Mouse (Mus musculus): ENCODE measurements around the gene Olfr904.
"Not testable (repeated sequence)": the region's sequence is repeated elsewhere in the genome, so short reads cannot be mapped to it uniquely, and the experiment has no call there.

Olfr904 gene

DNA sequence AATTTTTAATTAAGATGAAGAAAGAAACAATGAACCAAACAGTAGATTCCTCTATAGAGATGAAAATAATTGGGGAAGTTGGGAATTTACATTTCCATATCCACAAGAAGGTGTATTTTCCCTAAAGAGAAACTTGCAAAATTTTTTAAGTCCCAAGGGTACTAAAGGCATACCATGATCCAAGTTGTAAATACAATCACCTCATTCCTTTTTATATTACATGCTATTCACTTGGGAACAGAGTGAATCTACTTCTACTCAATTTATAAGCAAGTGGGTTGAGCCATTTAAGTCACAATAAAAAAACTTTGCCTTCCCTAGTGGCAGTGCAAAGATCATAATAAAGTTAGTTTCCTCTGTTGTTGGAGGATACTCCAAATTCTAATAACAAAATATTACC, at the start of gene Olfr904:
Gene Olfr904 (plus strand): TSS at position 301 of the 400 bp plus-strand sequence.
- no peak for DNase-seq

DNA sequence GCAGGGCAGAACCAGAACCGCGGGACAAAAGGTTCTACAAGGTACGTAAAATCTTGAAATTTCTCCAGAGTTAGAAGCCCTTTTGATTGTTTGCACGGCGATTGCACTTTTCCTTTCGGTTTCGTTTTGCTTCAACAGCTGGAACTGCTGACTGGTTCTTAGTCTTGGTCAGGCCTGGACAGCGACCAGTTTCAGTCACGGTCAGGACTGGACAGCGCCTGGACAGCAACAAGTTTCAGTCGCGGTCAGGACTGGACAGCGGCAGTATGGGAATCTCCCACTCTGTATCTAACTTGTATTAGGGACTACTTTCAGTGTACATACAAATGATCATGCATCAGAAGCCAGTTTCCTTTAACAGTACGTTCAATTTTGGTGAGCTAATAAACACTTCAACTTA, 49.4 kb upstream of the Olfr904 start:
- DNase-seq: not testable (repeated sequence)

DNA sequence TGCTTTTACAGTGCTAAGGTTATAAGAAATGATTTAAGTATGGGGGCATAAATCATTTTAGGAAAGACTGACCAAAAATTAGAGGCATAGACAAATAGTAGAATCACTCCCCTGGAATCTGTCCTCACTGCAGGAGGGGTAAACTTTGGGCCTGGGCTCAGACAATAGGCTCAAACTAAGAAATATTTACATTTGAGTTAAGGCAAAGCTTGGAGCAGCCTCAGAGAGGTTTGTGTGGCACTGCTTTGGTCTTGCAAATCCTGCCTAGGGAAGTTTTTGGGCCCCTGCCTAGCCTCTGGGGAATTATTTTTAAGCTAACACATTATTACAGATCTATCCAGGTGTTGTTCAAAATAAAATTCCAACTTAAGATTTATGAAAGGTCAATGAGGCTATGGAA, 39.1 kb upstream of the Olfr904 start:
- no peak for DNase-seq

DNA sequence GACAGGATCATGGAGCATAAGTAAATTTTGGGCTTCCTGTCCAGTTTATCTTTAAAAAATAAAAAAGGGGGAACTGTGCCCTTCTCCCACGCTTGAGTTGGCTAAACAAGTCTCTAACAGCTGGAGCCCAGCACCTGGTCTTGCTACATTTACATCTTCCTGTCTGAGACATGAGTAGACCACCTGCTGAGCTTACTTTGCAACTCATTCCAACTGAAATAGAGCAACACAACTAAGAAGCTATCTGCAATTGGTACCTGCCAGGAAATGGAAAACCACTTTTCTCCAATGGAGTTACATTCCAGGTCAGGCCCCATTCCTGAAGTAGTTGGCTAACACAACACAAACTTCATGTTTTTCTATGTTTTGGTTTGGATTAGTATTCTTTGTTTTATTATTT, 35.9 kb upstream of the Olfr904 start:
- DNase-seq: no peak

DNA sequence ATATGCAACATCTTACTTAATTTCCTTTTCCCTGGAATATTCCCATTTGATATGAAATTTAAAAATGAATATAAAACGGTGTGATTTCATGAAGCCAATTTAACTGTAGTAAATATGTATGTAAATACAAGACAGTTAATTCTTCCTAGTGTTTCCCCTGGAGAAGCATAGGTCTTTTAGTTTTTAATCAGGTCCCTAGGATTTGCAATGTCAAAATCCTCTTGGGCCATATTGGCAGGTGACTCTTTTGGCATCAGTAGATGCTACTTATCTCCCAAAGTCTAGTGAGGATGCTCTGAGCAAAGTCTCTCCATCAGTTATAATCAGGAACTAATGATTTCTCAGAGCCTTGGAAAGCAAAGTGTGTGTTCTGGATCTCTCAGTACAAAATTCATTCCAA, 33.8 kb upstream of the Olfr904 start, which contains the start of gene Olfr901:
Gene Olfr901 (plus strand): TSS at position 301 of the 400 bp plus-strand sequence.
- DNase-seq: no peak

DNA sequence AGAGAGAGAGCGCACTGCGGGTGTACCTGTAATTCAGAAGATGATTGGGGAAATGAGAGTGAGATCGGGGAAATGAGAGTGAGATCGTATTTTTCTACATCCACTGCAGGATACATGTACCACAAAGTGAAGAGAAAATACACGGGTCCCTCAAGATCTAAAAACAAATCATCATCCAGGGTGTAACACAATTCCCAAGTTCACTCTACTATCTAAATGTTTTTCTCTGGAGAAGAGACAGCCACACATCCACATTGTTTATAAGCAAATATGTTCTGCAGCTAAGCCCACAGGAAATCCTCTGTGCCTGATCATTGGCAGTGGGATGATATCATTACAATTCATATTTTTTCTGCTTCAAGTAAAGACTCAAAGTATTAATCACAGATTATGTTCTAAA, 15.6 kb upstream of the Olfr904 start, which contains the start of gene Olfr902:
Gene Olfr902 (plus strand): TSS at position 301 of the 400 bp plus-strand sequence.
- DNase-seq: no peak

DNA sequence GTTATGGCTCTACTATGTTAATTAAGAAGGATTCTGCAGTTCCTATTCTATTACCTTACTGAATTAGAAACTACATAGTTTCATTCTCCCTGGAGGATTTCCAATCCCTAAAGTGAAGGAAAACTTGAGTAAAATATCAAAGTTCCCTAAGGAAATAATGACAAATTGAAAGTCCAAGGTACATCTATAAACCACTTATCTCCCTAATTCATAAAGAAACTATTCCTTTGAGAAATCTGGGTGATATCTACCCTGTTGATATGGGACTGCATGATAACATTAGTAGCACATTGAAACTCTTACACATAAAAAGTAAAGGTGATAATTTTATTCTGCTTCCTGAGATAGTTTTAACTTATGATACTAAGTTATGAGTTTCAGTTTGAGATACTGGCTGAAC, 7.9 kb downstream of the Olfr904 start, which contains the start of gene Olfr905:
Gene Olfr905 (plus strand): TSS at position 301 of the 400 bp plus-strand sequence.
- no peak for DNase-seq

DNA sequence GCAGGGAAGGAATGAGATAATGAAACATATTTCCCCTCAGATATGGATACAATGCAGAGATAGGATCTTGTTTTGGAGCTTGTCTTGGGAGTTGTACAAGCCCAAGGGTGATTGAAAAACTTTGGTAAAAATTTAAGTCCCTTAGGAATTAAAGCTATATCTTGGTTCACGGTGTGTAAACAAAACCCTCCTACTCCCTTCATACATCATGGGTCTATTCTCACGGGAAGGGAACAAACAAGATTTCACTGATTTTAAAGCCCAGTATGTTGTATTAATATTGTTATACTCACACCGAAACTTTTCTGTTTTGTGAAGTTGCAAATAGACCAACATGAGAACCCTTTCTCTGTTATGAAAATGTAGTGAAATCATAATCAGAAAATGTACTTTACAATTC, 23.8 kb downstream of the Olfr904 start, which contains the start of gene Olfr906:
Gene Olfr906 (plus strand): TSS at position 301 of the 400 bp plus-strand sequence.
- no peak for DNase-seq

DNA sequence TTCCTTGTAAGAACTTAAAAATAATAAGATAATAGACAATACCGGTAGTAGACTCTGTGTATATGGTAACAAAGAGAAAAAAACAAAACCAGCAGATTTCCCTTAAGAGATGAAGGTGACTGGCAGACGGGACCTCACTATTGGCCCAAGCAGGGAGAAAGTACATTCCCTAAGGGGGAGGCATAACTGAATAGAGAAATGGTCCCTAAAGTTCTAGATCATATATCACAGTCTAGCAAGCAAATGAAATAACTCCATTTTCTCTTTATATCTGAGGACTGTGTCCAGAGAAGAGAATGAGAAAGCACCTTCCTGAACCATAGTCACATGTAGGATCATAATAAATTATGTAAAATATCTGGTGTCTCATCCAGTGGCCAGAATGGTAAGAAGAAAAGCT, 32.6 kb downstream of the Olfr904 start, which contains the start of gene Olfr907:
Gene Olfr907 (plus strand): TSS at position 301 of the 400 bp plus-strand sequence.
- no peak for DNase-seq

DNA sequence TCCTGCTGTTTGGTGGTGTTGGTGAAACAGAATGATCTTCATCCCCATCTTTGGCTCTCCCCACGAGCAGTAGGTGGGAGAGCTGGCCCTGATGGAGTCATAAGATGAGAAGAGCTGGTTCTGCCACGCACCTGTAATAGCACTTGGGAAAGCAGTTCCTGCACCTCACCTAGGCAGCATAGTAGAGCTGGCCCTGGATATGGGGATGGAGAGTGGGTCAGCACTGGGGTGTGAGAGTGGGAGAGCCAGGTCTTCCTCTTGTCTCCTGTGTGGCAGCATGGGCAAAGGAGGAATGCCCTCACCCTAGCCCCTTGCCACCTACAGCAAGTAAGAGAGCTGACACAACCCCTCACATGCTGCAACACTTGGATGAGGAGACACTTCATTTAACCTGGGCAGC, 49.4 kb downstream of the Olfr904 start:
- no peak for DNase-seq
